Mouse (Mus musculus) thymus, adult 2 months (tissue): Measurements from ENCODE around the gene E130308A19Rik.

ENCODE experiments used
- CTCF ChIP-seq: fragments of 200-500 bp; IDR thresholded peaks from 2 replicates; pipeline ENCODE4 v1.5.1; 2012; ENCODE audit warnings: mild to moderate bottlenecking, control low read depth, low read length, moderate library complexity, borderline replicate concordance; ENCODE audit not compliant: control insufficient read depth, poor library complexity, insufficient read depth; ENCODE audit errors: extremely low read depth
- POLR2A ChIP-seq: fragments of 200-500 bp; IDR thresholded peaks from 2 replicates; pipeline ENCODE4 v1.6.1; 2012; ENCODE audit warnings: mild to moderate bottlenecking, low read length, control low read depth, moderate library complexity; ENCODE audit not compliant: control insufficient read depth, poor library complexity, insufficient read depth; ENCODE audit errors: extremely low read depth

DNA sequence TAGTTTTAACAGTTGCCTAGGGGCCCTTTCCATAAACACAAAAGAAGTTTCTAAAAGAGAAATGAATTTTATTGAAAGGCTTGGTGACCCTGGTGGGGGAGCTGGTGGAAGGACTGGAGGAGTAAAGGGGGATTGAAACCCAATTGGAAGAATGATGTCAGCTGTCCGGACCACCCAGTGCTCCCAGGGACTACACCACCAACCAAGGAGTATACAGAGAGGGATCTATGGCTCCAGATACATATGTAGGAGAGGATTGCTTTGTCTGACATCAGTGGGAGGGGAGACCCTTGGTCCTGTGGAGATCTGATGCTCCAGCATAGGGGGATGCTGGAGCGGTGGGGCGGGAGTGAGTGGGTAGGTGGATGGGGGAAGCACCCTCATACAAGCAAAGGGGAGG lies 20.5 kb upstream of the E130308A19Rik start:
- no peak for TF ChIP-seq POLR2A
- no peak for TF ChIP-seq CTCF
